Mouse (Mus musculus) hindbrain, embryonic 16.5 days (tissue): ENCODE measurements around the gene Adgrl4. TPM values are rescaled to one million over a fixed set of nuclear protein-coding genes. Genes with fewer than 3 reads are reported as not detected.

Experiments
- ATAC-seq: fragments of 200-750 bp; cut with Nextera tagmentation; 2 replicates; pipeline ENCODE4 v1.8.0; 2017; ENCODE audit warnings: moderate TSS enrichment, moderate library complexity
- H3K27ac ChIP-seq: fragments of 300-500 bp; sonication (generic); 2 replicates; pipeline ENCODE4 v1.5.1; 2014; ENCODE audit warnings: low read depth, mild to moderate bottlenecking, control low read depth, low read length, moderate library complexity
- H3K27me3 ChIP-seq: fragments of 300-500 bp; sonication (generic); replicated peaks from 2 replicates; pipeline ENCODE4 v1.6.1; 2014; ENCODE audit warnings: low read length; ENCODE audit not compliant: control insufficient read depth, insufficient read depth
- H3K36me3 ChIP-seq: fragments of 300-500 bp; sonication (generic); 2 replicates; pipeline ENCODE4 v1.6.1; 2014; ENCODE audit warnings: mild to moderate bottlenecking, low read length, moderate library complexity, mixed read lengths; ENCODE audit not compliant: control insufficient read depth, insufficient read depth
- H3K4me1 ChIP-seq: fragments of 300-500 bp; sonication (generic); 2 replicates; pipeline ENCODE4 v1.6.1; 2014; ENCODE audit warnings: low read depth, low read length; ENCODE audit not compliant: control insufficient read depth, insufficient read depth
- H3K4me2 ChIP-seq: fragments of 300-500 bp; sonication (generic); 2 replicates; pipeline ENCODE4 v1.6.1; 2014; ENCODE audit warnings: mild to moderate bottlenecking, low read length, control low read depth, moderate library complexity
- H3K4me3 ChIP-seq: fragments of 300-500 bp; sonication (generic); 2 replicates; pipeline ENCODE4 v1.5.1; 2014; ENCODE audit warnings: mild to moderate bottlenecking, low read length, control low read depth, moderate library complexity
- H3K9ac ChIP-seq: fragments of 300-500 bp; sonication (generic); 2 replicates; pipeline ENCODE4 v1.6.1; 2014; ENCODE audit warnings: low read depth, mild to moderate bottlenecking, control low read depth, low read length, moderate library complexity
- H3K9me3 ChIP-seq: fragments of 300-500 bp; sonication (generic); 2 replicates; pipeline ENCODE4 v1.6.1; 2014; ENCODE audit warnings: mild to moderate bottlenecking, low read length, moderate library complexity; ENCODE audit not compliant: control insufficient read depth
- WGBS: fragments of 180-500 bp; shearing (Covaris S2); extraction: QIAGEN DNeasy Blood & Tissue Kit; methylation state at CpG from one replicate; pipeline ENCODE4 v1.1.7; 2014; 5-methylcytosine and 5-hydroxymethylcytosine counted together
- polyA plus RNA-seq: library from polyadenylated mRNA; unstranded; fragments of >200 nt; fragmentation: Nextera tagmentation; extraction: Ambion mirVana; gene quantifications from 2 replicates; pipeline ENCODE4 v1.2.1, GENCODE M21; 2015

Adgrl4 gene
- polyA plus RNA-seq, 1 experiment from 2014 or later, result 14.7 TPM

GRCm38 (mm10) chr3:151557125-151557524 is 119.4 kb downstream of the Adgrl4 start:
- Histone ChIP-seq H3K9ac (no peak overlapping the region), H3K27me3 (no peaks in the 10 kb centered on the region), H3K9me3 (no peaks in the 10 kb centered on the region), H3K36me3 (no peaks in the 10 kb centered on the region), H3K4me1 (no peaks in the 10 kb centered on the region), H3K27ac (no peak overlapping the region), H3K4me3 (no peak overlapping the region), H3K4me2 (no peak overlapping the region)
- no peak for ATAC-seq
- 70% methylated on average over 2 of the region's 2 CpGs for WGBS

GRCm38 (mm10) chr3:151557607-151558006 is 119.9 kb downstream of the Adgrl4 start:
- ATAC-seq, result no peak
- no peaks in the 10 kb centered on the region for H3K36me3 ChIP-seq
- no peak overlapping the region for H3K4me3 ChIP-seq
- H3K9ac ChIP-seq, result no peak overlapping the region
- no peaks in the 10 kb centered on the region for H3K27me3 ChIP-seq
- H3K9me3 ChIP-seq, result no peaks in the 10 kb centered on the region
- no peaks in the 10 kb centered on the region for H3K4me1 ChIP-seq
- H3K27ac ChIP-seq, result no peak overlapping the region
- WGBS, result 80% methylated on average over 5 of the region's 5 CpGs
- H3K4me2 ChIP-seq, result no peak overlapping the region

GRCm38 (mm10) chr3:151558374-151558773 is 120.7 kb downstream of the Adgrl4 start:
- Histone ChIP-seq H3K4me3 (no peak overlapping the region), H3K4me2 (no peak overlapping the region), H3K9ac (no peak overlapping the region), H3K27me3 (no peaks in the 10 kb centered on the region), H3K27ac (no peak overlapping the region), H3K4me1 (no peaks in the 10 kb centered on the region), H3K36me3 (no peaks in the 10 kb centered on the region), H3K9me3 (no peaks in the 10 kb centered on the region)
- ATAC-seq, result no peak
- WGBS, result 70% methylated on average over 4 of the region's 4 CpGs

GRCm38 (mm10) chr3:151565664-151566621 is 128.3 kb downstream of the Adgrl4 start:
- Histone ChIP-seq H3K4me3 (no peak overlapping the region), H3K36me3 (no peaks in the 10 kb centered on the region), H3K27me3 (no peaks in the 10 kb centered on the region), H3K9ac (no peak overlapping the region), H3K4me2 (peak overlapping the region; percentile 33), H3K9me3 (no peaks in the 10 kb centered on the region), H3K27ac (no peak overlapping the region), H3K4me1 (peaks cover 2% of the 10 kb centered on the region; the same call in 1 of the 2 replicates)
- peak; percentile 73 for ATAC-seq
- 54% methylated on average over 16 of the region's 16 CpGs for WGBS

GRCm38 (mm10) chr3:151566629-151567028 is 128.9 kb downstream of the Adgrl4 start:
- WGBS, result 56% methylated on average over 5 of the region's 5 CpGs
- ATAC-seq, result no peak; the same call in 1 of the 2 replicates
- no peaks in the 10 kb centered on the region for H3K36me3 ChIP-seq

GRCm38 (mm10) chr3:151567541-151567940 is 129.9 kb downstream of the Adgrl4 start:
- Histone ChIP-seq H3K4me3 (no peak overlapping the region), H3K4me2 (no peak overlapping the region), H3K9ac (no peak overlapping the region), H3K9me3 (no peaks in the 10 kb centered on the region), H3K4me1 (peaks cover 2% of the 10 kb centered on the region; the same call in 1 of the 2 replicates), H3K36me3 (no peaks in the 10 kb centered on the region), H3K27ac (no peak overlapping the region), H3K27me3 (no peaks in the 10 kb centered on the region)
- ATAC-seq, result no peak
- WGBS, result 24% methylated on average over 3 of the region's 3 CpGs

More at GRCm38 (mm10) chr3:151566629-151567028, 128.9 kb downstream of the Adgrl4 start:
- H3K27me3 ChIP-seq, result no peaks in the 10 kb centered on the region
- H3K4me1 ChIP-seq, result peaks cover 2% of the 10 kb centered on the region; the same call in 1 of the 2 replicates
- H3K4me2 ChIP-seq, result no peak overlapping the region
- H3K4me3 ChIP-seq, result no peak overlapping the region
- no peak overlapping the region for H3K9ac ChIP-seq
- H3K27ac ChIP-seq, result no peak overlapping the region
- no peaks in the 10 kb centered on the region for H3K9me3 ChIP-seq

GRCm38 (mm10) chr3:151572089-151572488 is 134.4 kb downstream of the Adgrl4 start:
- Histone ChIP-seq H3K9me3 (no peaks in the 10 kb centered on the region), H3K27me3 (no peaks in the 10 kb centered on the region), H3K27ac (no peak overlapping the region), H3K4me3 (no peak overlapping the region), H3K4me1 (no peaks in the 10 kb centered on the region), H3K36me3 (no peaks in the 10 kb centered on the region), H3K9ac (no peak overlapping the region), H3K4me2 (no peak overlapping the region)
- whole genome bisulfite sequencing, result 84% methylated on average over 5 of the region's 5 CpGs
- no peak for ATAC-seq

- 71% methylated on average over 7 of the region's 7 CpGs for WGBS
- Histone ChIP-seq H3K9ac (no peak overlapping the region), H3K27me3 (no peaks in the 10 kb centered on the region), H3K9me3 (no peaks in the 10 kb centered on the region), H3K4me2 (no peak overlapping the region), H3K27ac (no peak overlapping the region), H3K36me3 (no peaks in the 10 kb centered on the region), H3K4me3 (no peak overlapping the region), H3K4me1 (no peaks in the 10 kb centered on the region)
- no peak for ATAC-seq
Observed at GRCm38 (mm10) chr3:151575292-151575691, 137.6 kb downstream of the Adgrl4 start.

- Histone ChIP-seq H3K9ac (no peak overlapping the region), H3K4me3 (no peak overlapping the region), H3K9me3 (no peaks in the 10 kb centered on the region), H3K4me1 (no peaks in the 10 kb centered on the region), H3K27ac (no peak overlapping the region), H3K4me2 (no peak overlapping the region), H3K36me3 (no peaks in the 10 kb centered on the region), H3K27me3 (no peaks in the 10 kb centered on the region)
- ATAC-seq, result no peak
- WGBS, result 85% methylated on average over 3 of the region's 3 CpGs
Observed at GRCm38 (mm10) chr3:151576155-151576554, 138.5 kb downstream of the Adgrl4 start.
